Mouse (Mus musculus): Measurements from ENCODE around the gene Polr3b.

The Polr3b gene

GRCm38 (mm10) chr10:84710192-84710591 lies 88.1 kb downstream of the Polr3b start:
- DNase-seq (ENCODE audit: low read depth, low spot score) = no peak

DNA sequence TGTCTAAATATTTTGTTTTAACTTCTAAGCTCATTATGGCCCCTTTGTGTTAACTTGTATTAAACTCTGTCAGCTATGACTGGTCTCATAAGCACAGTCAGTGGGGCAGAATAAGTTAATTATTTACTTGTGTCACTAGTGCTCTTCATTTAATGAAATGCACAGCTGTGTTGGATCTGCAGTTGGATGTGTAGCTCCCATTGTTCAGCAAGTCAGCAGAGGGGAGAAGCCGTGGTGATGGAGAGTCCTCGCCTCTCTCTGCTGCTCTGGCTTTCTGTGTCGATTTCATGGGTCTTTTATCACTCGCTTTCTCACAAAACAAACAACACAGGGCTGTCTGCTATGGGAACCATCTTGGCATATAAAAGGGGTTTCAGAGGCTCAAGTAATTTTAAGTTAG lies 88.7 kb downstream of the Polr3b start:
- DNase-seq (ENCODE audit: low read depth, low spot score) = no peak

DNA sequence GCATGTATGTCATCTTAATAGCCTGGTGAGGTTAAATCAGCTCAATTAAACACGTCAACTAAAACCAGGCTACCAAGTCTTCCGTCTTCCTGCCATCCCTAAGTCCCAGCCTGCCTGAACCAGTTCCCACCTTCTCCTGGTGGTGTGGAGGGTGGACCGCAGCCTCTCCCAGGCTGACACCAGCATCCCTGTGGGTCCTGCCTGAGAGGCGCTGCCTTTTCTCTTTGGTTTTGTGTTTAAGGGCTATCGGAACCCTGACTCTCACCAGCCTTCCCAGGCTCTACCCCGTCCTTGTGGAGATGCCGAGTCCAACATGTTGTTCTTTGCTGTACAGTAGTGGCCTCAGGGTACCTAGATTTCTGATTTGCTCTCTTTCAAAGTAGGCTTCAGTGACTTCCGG lies 89.4 kb downstream of the Polr3b start:
- no peak for DNase-seq (ENCODE audit: low read depth, low spot score)

DNA sequence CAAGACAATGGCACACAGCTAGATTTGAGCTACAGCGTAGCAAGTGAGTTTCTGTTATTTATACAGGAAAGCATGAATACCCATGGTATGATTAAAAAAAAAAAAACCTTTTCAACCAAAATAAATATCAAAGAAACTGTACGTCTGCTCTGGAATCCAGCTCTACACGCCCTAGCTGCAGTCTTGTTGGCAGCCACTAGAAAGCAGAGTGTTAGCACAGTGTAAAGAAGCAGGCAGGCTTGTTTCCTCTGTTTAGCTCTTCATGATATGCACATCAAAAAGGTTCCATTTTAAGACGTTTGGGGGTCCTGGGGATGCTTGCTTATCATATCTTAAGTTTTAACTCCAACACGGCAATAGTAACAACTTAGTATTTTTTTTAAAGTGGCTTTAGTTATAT lies 89.8 kb downstream of the Polr3b start:
- no peak for DNase-seq (ENCODE audit: low read depth, low spot score)

DNA sequence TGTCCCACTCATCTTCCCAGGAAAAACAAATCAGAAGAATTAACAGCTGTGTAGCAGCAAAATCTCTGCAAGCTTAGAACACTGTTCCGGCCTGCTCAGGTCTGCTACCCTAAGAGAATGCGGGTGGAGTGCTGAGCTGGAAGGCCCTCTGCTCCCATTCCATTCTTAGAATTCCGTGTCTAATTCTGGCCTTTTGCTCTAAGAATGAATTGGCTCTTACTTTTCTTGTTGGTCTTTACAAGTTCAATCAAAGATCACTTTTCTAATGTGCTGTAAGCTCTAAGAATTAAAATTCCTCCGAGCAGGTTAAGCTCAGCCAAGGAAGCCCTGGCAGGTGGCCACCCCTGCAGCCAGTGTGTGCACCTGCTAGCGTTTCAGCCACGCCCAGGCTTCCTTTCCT lies 90.4 kb downstream of the Polr3b start:
- no peak for DNase-seq (ENCODE audit: low read depth, low spot score)

- DNase-seq (ENCODE audit: low read depth, low spot score) = no peak
Observed at GRCm38 (mm10) chr10:84713043-84713442, 91.0 kb downstream of the Polr3b start.

GRCm38 (mm10) chr10:84715639-84716038 lies 93.5 kb downstream of the Polr3b start:
- no peak for DNase-seq (ENCODE audit: low read depth, low spot score)

DNA sequence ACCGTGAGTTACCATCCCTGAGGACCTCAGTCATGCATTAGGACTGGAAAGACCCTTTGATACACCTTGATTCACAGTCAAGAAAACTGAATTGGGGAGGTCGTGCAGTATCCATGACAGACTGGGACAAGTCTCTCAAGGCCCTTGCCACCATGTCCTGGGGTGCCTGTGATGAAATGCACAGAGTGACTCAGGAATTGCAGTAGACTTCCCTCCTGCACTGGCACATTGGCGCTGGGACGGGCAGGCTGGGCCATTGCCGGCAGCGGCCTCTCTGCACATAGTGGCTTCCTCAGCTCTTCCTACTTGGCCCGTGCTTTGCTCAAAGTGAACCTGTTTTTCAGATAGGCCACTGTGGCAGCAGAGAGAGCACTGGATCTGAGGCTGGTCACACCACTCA lies 94.5 kb downstream of the Polr3b start:
- DNase-seq (ENCODE audit: low read depth, low spot score) = no peak

DNA sequence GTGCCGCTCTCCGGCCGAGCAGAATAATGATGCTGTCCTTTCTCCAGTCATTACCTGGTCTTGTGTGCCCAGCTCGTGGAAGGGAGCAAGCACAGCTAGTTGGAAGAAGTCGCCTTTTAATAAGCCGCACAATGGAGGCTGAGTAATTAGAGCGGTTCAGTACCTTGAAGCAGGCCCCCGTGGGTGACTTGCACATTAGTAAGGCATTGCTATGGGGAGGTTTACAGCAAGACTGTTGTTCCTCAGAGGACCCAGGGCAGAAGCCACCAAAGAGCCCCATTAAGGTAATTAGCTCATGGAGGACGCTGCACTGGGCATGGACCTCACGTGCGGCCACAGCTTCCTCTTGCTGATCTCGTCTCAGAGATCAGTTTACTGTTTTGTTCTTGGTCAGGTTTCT lies 100.6 kb downstream of the Polr3b start:
- DNase-seq (ENCODE audit: low read depth, low spot score) = no peak

GRCm38 (mm10) chr10:84727005-84727404 lies 104.9 kb downstream of the Polr3b start:
- DNase-seq (ENCODE audit: low read depth, low spot score) = no peak

DNA sequence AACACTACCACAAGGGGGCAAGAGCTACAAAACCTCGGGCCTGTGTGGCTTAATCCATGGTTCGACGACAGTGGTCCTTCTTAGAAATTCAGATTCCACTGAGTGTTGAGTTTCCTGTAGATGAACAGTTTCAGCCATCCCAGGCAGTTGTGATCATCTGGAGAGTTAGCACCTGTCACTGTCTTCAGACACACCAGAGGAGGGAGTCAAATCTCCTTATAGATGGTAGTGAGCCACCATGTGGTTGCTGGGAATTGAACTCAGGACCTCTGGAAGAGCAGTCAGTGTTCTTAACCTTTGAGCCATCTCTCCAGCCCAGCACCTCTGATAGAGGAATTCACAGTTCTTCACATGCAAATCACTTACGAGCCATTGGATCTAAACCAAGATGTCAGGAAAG lies 105.7 kb downstream of the Polr3b start:
- peak; percentile 49 for DNase-seq (ENCODE audit: low read depth, low spot score)

- peak; percentile 24 for DNase-seq (ENCODE audit: low read depth, low spot score)
Observed at GRCm38 (mm10) chr10:84730078-84730477, 108.0 kb downstream of the Polr3b start.

DNA sequence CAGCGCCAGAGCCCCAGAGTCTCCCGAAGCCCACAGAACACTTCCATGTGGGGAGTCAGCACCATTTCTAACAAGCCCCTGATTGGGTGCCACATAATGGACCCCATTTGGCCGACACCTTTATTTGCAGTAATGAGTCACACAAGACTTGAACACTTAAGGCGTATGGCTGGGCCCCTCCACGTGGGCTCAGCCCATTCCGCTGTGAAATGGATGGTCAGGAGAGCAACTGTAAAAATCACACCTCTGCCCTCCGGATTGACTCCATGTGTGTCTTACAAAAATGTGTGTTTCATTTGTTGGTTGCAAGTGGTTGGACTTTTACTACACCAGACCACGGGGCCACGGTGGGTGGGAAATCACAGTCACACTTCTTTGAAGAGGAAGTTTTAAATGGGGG lies 108.9 kb downstream of the Polr3b start:
- DNase-seq (ENCODE audit: low read depth, low spot score) = no peak

GRCm38 (mm10) chr10:84733511-84733910 lies 111.4 kb downstream of the Polr3b start:
- DNase-seq (ENCODE audit: low read depth, low spot score) = no peak

- DNase-seq (ENCODE audit: low read depth, low spot score) = peak; percentile 56
Observed at GRCm38 (mm10) chr10:84754851-84755785, 133.0 kb downstream of the Polr3b start.

GRCm38 (mm10) chr10:84755786-84756203 lies 133.7 kb downstream of the Polr3b start, which contains the start of gene Rfx4:
TSS of gene Rfx4 (plus strand) at chr10:84756062.
- peak; percentile 83 for DNase-seq (ENCODE audit: low read depth, low spot score)

DNA sequence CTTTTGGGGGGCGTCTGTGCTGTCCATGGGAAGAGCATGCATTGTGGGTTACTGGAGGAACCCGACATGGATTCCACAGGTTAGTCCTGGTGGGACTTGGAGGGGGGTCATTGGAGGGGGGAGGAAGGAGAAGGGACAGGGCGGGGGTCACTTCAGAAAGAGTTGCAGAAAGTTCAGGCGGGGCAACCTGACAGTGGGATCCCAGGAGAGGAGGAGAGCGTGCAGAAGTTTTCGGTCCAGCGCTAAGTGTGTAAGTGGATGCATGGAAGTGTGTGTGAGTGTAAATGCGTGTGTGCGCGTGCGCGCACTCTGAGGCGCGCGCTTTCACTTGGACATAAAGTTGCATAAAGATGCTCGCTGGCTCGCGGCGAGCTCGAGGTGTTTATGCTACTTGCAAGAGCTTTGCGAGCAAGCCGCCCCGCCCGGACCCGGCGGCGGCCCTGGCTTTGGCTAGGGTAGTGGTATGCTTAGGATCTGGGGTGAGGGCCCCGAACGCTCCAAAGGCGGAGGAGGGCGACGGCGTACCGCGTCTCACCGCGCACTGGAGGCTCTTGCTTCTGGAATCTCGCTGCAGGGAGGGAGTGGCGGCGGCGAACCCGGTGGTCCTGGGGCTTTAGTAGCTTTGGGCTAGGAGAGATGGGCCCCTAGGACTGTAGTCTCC lies 134.5 kb downstream of the Polr3b start:
- DNase-seq (ENCODE audit: low read depth, low spot score) = peak; percentile 58

GRCm38 (mm10) chr10:84757426-84758199 lies 135.5 kb downstream of the Polr3b start:
- peak; percentile 24 for DNase-seq (ENCODE audit: low read depth, low spot score)

GRCm38 (mm10) chr10:84758200-84758468 lies 136.0 kb downstream of the Polr3b start:
- no peak for DNase-seq (ENCODE audit: low read depth, low spot score)

DNA sequence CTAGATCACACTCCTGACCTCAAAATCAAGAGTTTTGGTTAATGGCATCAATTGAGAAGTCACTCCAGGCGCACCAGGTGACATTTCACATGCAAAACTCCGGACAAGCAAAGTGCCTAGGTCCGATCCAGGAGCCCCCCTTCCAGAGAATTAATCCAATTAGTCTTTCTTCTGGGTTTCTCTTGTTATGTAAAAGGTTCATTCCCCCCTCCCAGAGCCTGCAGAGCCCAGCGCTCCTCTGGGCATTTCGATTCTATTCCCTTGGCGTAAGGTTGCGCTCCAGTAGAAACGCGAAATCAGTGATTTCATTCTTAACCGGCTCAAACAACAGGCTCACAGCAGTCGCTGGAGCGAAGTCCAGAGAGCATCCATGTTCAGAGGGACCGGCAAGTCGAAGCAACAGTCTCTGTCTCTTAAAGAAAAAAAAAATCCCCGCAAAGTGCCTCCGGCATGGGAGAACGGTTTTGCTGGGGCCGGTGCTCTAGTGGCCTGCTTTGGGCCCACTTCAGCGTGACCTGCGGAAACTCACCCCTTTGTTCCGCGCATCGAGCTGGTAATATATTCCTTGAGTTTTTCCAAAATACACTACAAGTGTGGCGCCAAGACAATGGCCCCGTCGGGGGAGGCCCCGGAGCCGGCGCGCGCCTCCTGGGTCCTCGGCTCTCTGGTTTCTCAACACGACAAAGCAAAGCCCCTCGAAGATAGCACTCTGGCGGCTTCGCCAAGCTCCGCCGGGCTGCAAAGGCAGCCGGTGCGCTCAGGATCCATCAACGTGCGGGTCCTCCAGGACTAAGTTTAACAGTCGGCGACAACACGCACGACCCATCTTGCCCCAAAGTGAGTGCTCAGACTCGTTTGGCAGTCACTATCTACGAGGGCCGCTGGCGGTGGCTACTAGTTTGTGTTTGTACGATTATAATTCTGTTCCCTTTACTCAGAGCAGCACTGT lies 136.7 kb downstream of the Polr3b start:
- peak; percentile 77 for DNase-seq (ENCODE audit: low read depth, low spot score)

- peak; percentile 21 for DNase-seq (ENCODE audit: low read depth, low spot score)
Observed at GRCm38 (mm10) chr10:84759511-84760117, 137.5 kb downstream of the Polr3b start.

Measured in ES-CJ7 (cell line).